Mouse (Mus musculus): ENCODE data around the gene Pip5k1b. TPM values are rescaled to one million over a fixed set of nuclear protein-coding genes. Genes with fewer than 3 reads are reported as not detected.

The Pip5k1b gene
- polyA plus RNA-seq, 1 experiment from 2014 or later = 1.6 TPM

DNA sequence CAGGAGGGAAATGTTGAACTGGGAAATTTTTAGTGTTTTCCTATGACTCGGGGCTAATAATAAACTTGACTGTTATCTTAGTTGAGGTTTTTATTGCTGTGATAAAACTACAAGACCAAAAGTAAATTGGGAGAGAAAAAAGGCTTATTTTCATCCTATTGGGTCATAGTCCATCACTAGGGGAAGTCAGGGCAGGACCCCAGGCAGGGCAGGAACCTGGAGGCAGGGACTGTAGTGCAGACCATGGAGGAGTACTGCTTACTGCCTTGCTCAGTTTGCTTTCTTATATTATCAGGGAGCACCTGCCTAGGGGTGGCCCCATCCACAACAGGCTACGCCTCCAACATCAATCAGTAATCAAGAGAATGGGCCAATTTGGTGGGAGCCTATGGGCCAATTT is 101.2 kb downstream of the Pip5k1b start:
- no peaks in the 10 kb centered on the region for H3K27me3 ChIP-seq (ENCODE audit: control insufficient read depth, insufficient read depth, low read depth, low read length)
- no peak overlapping the region for H3K4me2 ChIP-seq (ENCODE audit: low read length)
- no peak overlapping the region for H3K9ac ChIP-seq (ENCODE audit: low read depth, low read length)
- 94% methylated on average over 2 of the region's 2 CpGs for WGBS
- H3K27ac ChIP-seq (ENCODE audit: low read length) = no peak overlapping the region
- peaks cover 7% of the 10 kb centered on the region; the same call in 1 of the 2 replicates for H3K4me1 ChIP-seq (ENCODE audit: control insufficient read depth, insufficient read depth, low read length)
- no peak for ATAC-seq
- H3K4me3 ChIP-seq (ENCODE audit: low read depth, low read length) = no peak overlapping the region
- no peaks in the 10 kb centered on the region for H3K9me3 ChIP-seq (replicated peaks; ENCODE audit: control insufficient read depth, low read length, poor library complexity, severe bottlenecking)
- H3K36me3 ChIP-seq (ENCODE audit: control insufficient read depth, insufficient read depth, low read length) = no peaks in the 10 kb centered on the region

DNA sequence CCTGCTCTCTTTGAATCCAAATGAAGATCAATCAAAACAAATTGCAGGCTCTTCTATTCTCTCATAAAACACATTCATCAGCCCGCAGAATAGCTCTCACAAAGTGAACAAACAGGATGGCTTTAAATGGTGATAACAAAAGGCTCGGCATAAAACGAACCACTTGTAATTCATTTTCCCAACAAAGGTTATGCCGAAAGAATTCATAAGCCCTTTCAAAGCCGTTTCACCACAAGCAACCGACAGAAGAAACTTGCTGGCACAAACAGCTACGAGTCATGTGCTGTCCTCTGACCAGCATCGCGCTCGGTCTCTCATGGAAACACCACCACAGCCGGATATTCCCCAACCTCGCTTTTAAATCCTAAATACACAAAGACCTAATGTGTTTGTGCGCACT is 102.3 kb downstream of the Pip5k1b start:
- no peak for ATAC-seq
- Histone ChIP-seq H3K4me3 (ENCODE audit: low read depth, low read length) (0 out of 2 replicates have a peak overlapping the region, but pooled peaks have one; percentile 0), H3K27me3 (ENCODE audit: control insufficient read depth, insufficient read depth, low read depth, low read length) (no peaks in the 10 kb centered on the region), H3K27ac (ENCODE audit: low read length) (no peak overlapping the region), H3K36me3 (ENCODE audit: control insufficient read depth, insufficient read depth, low read length) (no peaks in the 10 kb centered on the region), H3K4me1 (ENCODE audit: control insufficient read depth, insufficient read depth, low read length) (peaks cover 7% of the 10 kb centered on the region; the same call in 1 of the 2 replicates), H3K9ac (ENCODE audit: low read depth, low read length) (peak overlapping the region; percentile 35; the same call in 1 of the 2 replicates), H3K9me3 (replicated peaks; ENCODE audit: control insufficient read depth, low read length, poor library complexity, severe bottlenecking) (no peaks in the 10 kb centered on the region), H3K4me2 (ENCODE audit: low read length) (peak overlapping the region; percentile 46)
- WGBS = 10% methylated on average over 13 of the region's 13 CpGs

DNA sequence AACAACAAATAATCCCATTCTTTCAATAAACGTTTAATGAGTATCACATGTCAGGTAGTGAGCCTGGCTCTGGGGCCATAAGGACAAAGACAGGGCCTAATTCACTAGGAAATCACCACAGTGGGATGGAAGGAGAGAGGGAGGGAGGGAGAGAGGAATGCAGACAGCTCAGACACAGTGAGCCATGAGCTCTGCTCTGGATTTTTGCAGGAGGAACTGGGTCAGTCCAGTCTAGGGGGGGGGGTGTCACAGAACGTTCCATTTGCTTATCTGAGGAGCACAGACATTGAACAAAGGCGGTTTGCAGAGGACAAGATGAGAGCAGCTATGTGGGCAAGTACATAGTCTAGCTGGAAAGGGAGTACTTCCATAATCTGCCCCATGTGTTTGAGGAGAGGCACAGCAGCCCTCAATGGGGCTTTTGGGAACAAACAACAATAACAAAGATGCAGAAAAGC is 103.2 kb downstream of the Pip5k1b start:
- WGBS = 8% methylated on average over 3 of the region's 3 CpGs
- H3K9me3 ChIP-seq (replicated peaks; ENCODE audit: control insufficient read depth, low read length, poor library complexity, severe bottlenecking) = no peaks in the 10 kb centered on the region
- ATAC-seq = peak; percentile 54; the same call in 1 of the 2 replicates
- no peak overlapping the region for H3K4me3 ChIP-seq (ENCODE audit: low read depth, low read length)
- H3K4me2 ChIP-seq (ENCODE audit: low read length) = no peak overlapping the region
- H3K4me1 ChIP-seq (ENCODE audit: control insufficient read depth, insufficient read depth, low read length) = peaks cover 7% of the 10 kb centered on the region; the same call in 1 of the 2 replicates
- no peak overlapping the region for H3K9ac ChIP-seq (ENCODE audit: low read depth, low read length)
- H3K36me3 ChIP-seq (ENCODE audit: control insufficient read depth, insufficient read depth, low read length) = no peaks in the 10 kb centered on the region
- no peaks in the 10 kb centered on the region for H3K27me3 ChIP-seq (ENCODE audit: control insufficient read depth, insufficient read depth, low read depth, low read length)
- H3K27ac ChIP-seq (ENCODE audit: low read length) = 0 out of 2 replicates have a peak overlapping the region, but pooled peaks have one; percentile 31

DNA sequence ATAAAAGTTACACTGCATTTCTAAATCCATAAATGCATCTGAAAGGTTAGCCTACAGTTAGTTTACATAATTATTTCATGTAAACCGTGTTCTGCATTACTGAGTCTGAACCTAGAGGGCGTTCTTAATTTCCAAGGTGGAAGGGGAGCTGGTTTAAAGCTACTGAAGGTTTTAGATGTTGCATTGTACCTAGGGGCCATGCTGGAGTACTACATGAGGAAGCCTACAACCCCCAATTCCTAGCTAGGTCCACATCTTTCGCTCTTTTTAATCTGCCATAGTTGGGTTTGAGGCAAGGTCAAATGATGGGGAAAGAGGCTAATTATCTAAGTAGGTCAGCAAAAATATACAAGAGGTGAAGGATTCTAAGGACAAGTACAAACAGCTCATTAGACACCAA is 104.0 kb downstream of the Pip5k1b start:
- H3K4me3 ChIP-seq (ENCODE audit: low read depth, low read length) = no peak overlapping the region
- H3K36me3 ChIP-seq (ENCODE audit: control insufficient read depth, insufficient read depth, low read length) = no peaks in the 10 kb centered on the region
- no peaks in the 10 kb centered on the region for H3K9me3 ChIP-seq (replicated peaks; ENCODE audit: control insufficient read depth, low read length, poor library complexity, severe bottlenecking)
- ATAC-seq = no peak
- peaks cover 7% of the 10 kb centered on the region; the same call in 1 of the 2 replicates for H3K4me1 ChIP-seq (ENCODE audit: control insufficient read depth, insufficient read depth, low read length)
- 87% methylated on average over 3 of the region's 3 CpGs for WGBS
- H3K4me2 ChIP-seq (ENCODE audit: low read length) = no peak overlapping the region
- H3K27ac ChIP-seq (ENCODE audit: low read length) = no peak overlapping the region
- no peak overlapping the region for H3K9ac ChIP-seq (ENCODE audit: low read depth, low read length)
- H3K27me3 ChIP-seq (ENCODE audit: control insufficient read depth, insufficient read depth, low read depth, low read length) = no peaks in the 10 kb centered on the region

DNA sequence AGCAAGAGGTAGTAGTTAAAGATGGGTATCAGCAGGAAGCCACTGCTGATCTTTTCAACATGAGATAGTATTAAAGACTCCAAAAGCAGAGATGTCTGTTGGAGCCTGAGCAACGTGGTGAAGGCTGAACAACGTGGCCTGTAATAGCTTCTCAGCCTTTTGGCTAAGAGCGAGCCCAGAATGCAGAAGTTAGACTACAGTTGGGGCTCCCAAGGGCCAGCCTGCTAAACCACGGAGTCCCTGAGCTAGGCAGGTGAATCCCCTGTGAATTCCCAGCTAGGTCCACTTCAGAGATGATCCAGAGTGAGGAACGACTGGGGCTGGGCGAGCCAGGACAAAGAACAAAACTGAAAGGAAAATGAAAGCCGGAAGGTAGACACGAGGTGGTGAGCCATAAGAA is 104.9 kb downstream of the Pip5k1b start:
- Histone ChIP-seq H3K27me3 (ENCODE audit: control insufficient read depth, insufficient read depth, low read depth, low read length) (no peaks in the 10 kb centered on the region), H3K4me3 (ENCODE audit: low read depth, low read length) (no peak overlapping the region), H3K4me2 (ENCODE audit: low read length) (no peak overlapping the region), H3K36me3 (ENCODE audit: control insufficient read depth, insufficient read depth, low read length) (no peaks in the 10 kb centered on the region), H3K9me3 (replicated peaks; ENCODE audit: control insufficient read depth, low read length, poor library complexity, severe bottlenecking) (no peaks in the 10 kb centered on the region), H3K9ac (ENCODE audit: low read depth, low read length) (no peak overlapping the region), H3K27ac (ENCODE audit: low read length) (no peak overlapping the region), H3K4me1 (ENCODE audit: control insufficient read depth, insufficient read depth, low read length) (peaks cover 7% of the 10 kb centered on the region; the same call in 1 of the 2 replicates)
- WGBS = 91% methylated on average over 8 of the region's 8 CpGs
- no peak for ATAC-seq

DNA sequence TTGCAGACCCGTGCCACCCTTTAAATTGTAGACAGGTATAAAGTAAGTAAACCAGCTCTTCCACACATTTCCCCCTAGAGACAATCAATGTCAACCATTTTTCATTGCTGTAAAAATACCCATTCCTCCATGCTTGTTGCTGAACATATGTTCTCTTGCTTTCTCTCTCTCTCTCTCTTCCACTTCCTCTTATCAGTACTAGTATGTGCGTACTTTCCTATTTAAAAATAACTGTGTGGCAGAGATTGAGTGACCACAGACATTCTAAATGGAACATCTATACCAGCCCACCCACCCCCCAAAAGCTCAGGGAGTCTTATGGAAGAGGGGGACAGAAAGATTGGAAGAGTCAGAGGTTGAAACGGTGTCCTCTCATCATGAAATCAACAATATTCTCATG is 111.3 kb downstream of the Pip5k1b start:
- Histone ChIP-seq H3K4me3 (ENCODE audit: low read depth, low read length) (no peak overlapping the region), H3K4me1 (ENCODE audit: control insufficient read depth, insufficient read depth, low read length) (no peaks in the 10 kb centered on the region), H3K27ac (ENCODE audit: low read length) (no peak overlapping the region), H3K27me3 (ENCODE audit: control insufficient read depth, insufficient read depth, low read depth, low read length) (no peaks in the 10 kb centered on the region), H3K9me3 (replicated peaks; ENCODE audit: control insufficient read depth, low read length, poor library complexity, severe bottlenecking) (no peaks in the 10 kb centered on the region), H3K9ac (ENCODE audit: low read depth, low read length) (no peak overlapping the region), H3K36me3 (ENCODE audit: control insufficient read depth, insufficient read depth, low read length) (no peaks in the 10 kb centered on the region), H3K4me2 (ENCODE audit: low read length) (no peak overlapping the region)
- no peak for ATAC-seq
- 97% methylated on average over 3 of the region's 3 CpGs for WGBS

DNA sequence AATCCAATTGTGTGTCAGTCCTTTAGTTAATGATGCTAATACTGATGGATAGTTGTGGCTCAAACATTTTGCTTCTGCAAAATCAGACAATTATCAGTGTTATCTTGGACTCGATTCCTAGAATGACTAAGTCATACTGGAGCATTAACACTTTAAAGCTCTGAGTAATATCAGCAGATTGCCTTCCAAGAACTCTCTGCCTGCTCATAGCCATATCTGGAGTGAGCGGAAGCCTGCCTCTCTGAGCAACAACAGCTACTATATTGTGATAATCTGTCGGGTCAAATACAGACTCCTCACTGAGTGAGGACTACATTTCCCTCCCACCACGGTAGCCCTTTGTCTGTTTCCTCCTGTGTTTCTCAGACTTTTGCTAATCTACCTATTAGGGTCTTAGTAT is 116.0 kb downstream of the Pip5k1b start:
- no peak overlapping the region for H3K4me2 ChIP-seq (ENCODE audit: low read length)
- no peak overlapping the region for H3K4me3 ChIP-seq (ENCODE audit: low read depth, low read length)
- no peak overlapping the region for H3K9ac ChIP-seq (ENCODE audit: low read depth, low read length)
- H3K27me3 ChIP-seq (ENCODE audit: control insufficient read depth, insufficient read depth, low read depth, low read length) = no peaks in the 10 kb centered on the region
- no peak overlapping the region for H3K27ac ChIP-seq (ENCODE audit: low read length)
- no peaks in the 10 kb centered on the region for H3K4me1 ChIP-seq (ENCODE audit: control insufficient read depth, insufficient read depth, low read length)
- 68% methylated on average over 4 of the region's 4 CpGs for WGBS
- no peaks in the 10 kb centered on the region for H3K36me3 ChIP-seq (ENCODE audit: control insufficient read depth, insufficient read depth, low read length)
- ATAC-seq = no peak
- H3K9me3 ChIP-seq (replicated peaks; ENCODE audit: control insufficient read depth, low read length, poor library complexity, severe bottlenecking) = no peaks in the 10 kb centered on the region

DNA sequence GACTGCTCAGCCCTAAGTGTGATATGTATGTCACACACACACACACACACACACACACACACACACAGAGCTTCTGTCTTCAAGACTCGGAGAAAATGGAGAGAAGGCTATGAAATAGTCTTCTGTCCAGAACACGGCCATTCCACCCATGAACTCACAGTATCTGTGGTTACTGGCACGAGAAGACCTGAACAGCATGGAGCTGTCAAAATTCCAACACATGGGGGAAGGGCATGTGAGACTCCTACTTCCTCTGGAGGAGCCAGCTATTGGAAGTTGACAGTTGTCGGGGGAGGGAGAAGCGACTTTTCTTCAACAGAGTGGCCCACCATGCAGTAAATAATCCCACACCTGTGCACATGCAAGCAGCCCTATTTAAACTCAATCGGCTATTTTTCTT is 121.4 kb downstream of the Pip5k1b start:
- Histone ChIP-seq H3K27me3 (ENCODE audit: control insufficient read depth, insufficient read depth, low read depth, low read length) (no peaks in the 10 kb centered on the region), H3K4me1 (ENCODE audit: control insufficient read depth, insufficient read depth, low read length) (no peaks in the 10 kb centered on the region), H3K27ac (ENCODE audit: low read length) (no peak overlapping the region), H3K4me2 (ENCODE audit: low read length) (no peak overlapping the region), H3K4me3 (ENCODE audit: low read depth, low read length) (no peak overlapping the region), H3K9ac (ENCODE audit: low read depth, low read length) (no peak overlapping the region), H3K36me3 (ENCODE audit: control insufficient read depth, insufficient read depth, low read length) (no peaks in the 10 kb centered on the region), H3K9me3 (replicated peaks; ENCODE audit: control insufficient read depth, low read length, poor library complexity, severe bottlenecking) (no peaks in the 10 kb centered on the region)
- no peak for ATAC-seq
- WGBS = 86% methylated on average over 6 of the region's 6 CpGs

DNA sequence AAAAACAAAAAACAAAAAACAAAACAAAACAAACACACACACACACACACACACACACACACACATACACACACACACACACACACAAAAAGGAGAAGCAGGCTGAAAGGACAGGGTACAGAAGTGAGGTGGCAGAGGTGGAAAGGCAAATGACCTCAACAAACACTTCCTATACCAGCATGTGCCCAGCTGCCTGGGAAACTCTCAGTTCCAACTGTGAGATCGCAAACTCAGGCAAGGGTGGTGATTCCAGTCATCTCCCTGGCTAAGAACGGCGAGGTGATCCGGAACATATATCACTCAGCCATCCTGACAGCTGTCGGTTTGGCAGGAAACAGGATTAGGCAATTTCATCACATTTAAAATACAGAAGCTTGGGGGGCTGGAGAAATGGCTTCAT is 123.2 kb downstream of the Pip5k1b start:
- Histone ChIP-seq H3K9ac (ENCODE audit: low read depth, low read length) (no peak overlapping the region), H3K27me3 (ENCODE audit: control insufficient read depth, insufficient read depth, low read depth, low read length) (no peaks in the 10 kb centered on the region), H3K36me3 (ENCODE audit: control insufficient read depth, insufficient read depth, low read length) (no peaks in the 10 kb centered on the region), H3K4me2 (ENCODE audit: low read length) (no peak overlapping the region), H3K27ac (ENCODE audit: low read length) (no peak overlapping the region), H3K4me3 (ENCODE audit: low read depth, low read length) (no peak overlapping the region), H3K9me3 (replicated peaks; ENCODE audit: control insufficient read depth, low read length, poor library complexity, severe bottlenecking) (no peaks in the 10 kb centered on the region), H3K4me1 (ENCODE audit: control insufficient read depth, insufficient read depth, low read length) (no peaks in the 10 kb centered on the region)
- no peak for ATAC-seq
- 86% methylated on average over 5 of the region's 5 CpGs for WGBS
